Mouse (Mus musculus) regulatory T cell (primary cell): ENCODE measurements around the gene Erich6.

Experiments used
- in situ Hi-C: fragments of 300-600 bp; cut with MboI, MseI; formaldehyde crosslinking; loops from one replicate; pipeline ENCODE4 v1.15.1; 2025; ENCODE audit warnings: high pct_unique_total_duplicates

Erich6 gene

DNA sequence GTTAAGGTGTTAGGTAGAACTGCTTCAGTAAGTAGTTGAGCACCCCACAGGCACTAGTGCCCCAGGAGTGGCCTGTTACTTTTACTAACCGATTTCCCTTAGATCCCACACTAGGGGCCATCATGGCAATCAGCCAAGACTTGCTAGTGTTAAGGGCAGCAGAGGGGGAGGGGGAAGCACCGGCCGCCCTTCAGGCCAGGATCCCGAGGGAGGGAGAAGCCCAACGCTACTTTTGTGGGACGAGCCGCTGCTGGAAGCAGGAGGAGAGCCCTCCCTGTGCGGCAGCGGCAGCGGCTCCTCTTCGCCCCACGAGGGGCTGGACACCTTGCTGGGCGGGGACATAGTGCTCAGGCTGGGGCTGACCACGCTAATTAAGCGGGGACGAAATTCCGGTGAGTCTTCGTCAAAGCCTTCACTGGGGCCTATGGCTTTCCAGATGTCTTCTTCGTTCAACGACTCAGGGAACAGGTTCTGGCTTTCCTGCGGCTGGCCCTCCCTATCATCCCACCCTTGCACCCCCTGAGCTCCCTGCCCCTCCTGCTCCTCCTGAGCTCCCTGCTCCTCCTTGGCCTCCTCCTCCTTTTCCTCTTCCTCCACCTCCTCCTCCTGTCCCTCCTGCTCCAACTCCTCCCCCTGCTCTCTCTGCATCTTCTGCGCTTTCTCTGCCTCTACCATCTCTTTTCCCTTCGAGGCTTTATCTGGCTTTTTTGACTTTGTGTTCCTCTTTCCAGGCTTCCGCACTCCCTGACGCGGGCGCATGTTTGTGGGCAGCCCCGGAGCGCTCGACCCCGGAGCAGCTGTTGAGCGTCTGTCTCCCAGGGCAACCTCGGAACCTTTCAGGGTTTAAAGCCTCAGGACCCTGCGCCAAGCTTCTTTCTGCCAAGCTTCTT, at the start of gene Erich6:
TSS of gene Erich6 (minus strand) at position 802 of the 890 bp plus-strand sequence.
- in situ Hi-C loops = no loop called here

DNA sequence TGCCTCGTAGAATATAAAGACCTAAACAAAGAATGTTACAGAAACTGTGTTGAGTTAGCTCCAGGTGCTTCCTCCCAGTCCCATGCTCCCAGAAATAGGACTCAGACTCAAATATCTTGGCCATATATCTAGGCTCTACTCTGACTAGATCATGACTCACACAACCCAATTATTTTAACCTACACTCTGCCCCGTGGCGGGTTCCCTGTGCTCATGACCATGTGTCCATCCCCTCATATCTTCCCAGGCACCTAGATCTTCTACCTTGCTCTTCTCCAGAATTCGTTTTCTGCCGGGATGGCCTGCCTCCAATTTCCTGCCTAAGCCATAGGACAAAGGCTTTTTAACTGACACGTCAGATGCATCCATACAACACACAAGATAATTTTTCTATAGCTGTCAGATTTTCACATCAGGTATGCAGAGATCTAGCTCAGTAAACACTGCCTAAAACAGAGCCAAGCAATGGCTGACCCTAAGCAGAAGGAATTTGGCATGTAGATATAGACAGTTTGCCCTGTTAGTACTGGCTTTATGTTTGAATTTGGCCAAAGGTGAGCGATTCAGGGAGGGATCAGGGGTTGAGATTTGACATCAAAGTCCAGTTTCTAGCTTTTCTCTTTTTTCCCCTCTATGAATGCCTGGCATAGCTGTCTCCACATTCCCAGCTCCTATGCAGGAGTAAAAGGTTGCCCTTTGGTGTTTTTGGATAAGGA, 49.4 kb upstream of the Erich6 start:
- in situ Hi-C loops = loop anchor here (10.0 kb wide), 2 partner anchors 102 to 588 kb away; no protein-coding TSS in a partner anchor

DNA sequence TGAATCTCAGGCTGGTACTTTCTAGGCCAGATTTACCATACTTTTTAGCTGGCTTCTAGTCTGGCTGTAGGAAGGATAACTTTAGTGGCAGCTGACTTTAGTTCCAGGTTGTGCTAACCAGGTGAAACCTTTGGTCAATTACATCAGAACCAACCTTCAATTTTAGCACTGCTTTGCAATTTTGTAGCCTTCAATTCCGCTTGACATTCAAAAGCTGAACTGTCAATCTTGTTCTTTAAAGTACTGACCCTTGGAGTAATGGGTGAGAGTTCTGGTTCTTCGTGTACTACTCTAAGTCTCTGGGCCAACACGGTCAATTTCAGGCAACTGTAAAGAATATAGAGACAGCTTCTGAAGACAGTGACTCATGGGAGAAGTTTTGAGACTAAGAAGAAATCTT, 48.4 kb upstream of the Erich6 start:
- in situ Hi-C loops = loop anchor here (10.0 kb wide), 2 partner anchors 101 to 589 kb away; no protein-coding TSS in a partner anchor

DNA sequence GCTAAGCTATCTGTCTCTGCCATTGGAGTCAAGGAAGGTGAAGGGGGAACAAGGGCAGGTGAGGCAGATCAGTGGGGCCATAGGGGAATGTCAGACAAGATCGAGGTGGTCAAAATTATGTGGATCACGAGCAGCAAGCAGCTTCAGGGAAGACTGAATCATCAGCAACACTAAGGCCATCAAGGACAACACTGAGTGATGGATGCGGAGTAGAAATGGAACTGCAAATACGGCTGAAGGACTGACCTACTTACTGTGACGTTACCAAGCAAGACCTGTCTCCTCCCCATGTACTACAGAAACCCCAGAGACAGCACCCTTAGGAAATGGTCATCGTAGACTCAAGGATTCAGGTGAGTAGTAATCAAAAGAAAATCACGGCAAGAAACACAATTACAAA, 46.3 kb upstream of the Erich6 start:
- in situ Hi-C loops = loop anchor here (10.0 kb wide), 2 partner anchors 99 to 591 kb away; no protein-coding TSS in a partner anchor

DNA sequence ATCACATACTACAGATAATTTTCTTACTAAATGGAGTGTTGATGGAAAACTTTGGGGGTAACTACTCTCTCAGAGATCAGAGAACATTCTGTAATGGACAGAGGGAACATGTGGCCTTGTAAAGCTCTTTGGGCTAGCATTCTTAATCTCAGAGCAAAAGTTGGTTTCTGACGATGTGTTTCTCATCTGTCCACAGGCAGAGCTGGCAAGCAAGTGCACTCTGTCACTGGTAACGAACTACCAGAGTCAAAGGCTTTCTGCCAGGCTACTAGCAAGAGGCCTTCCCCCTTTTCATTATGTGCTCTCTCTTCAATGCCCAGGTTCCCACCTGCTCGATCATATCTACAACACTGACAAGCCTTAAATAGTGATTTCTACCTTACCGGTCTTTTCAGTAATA, 45.3 kb upstream of the Erich6 start:
- in situ Hi-C loops = loop anchor here (10.0 kb wide), 2 partner anchors 98 to 592 kb away; no protein-coding TSS in a partner anchor

DNA sequence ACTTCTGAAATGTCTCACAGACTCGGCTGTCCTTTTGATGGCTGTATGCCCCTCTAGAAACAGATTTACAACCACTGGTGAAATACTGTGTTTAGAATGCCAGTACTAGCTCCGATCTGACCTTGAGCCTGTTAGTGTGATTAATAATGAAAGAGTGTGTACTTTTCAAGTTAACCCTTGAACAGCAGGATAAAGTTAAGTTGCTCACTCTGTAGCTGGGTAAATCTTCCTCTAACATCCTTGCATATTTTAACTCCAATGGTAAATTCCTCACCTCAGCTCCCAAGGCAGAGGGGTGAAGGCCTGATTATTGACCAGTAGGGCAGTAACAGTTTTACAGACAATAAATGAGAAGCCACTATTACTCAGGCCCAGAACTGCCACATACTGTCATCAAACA, 44.8 kb upstream of the Erich6 start:
- in situ Hi-C loops = loop anchor here (10.0 kb wide), 2 partner anchors 97 to 593 kb away; no protein-coding TSS in a partner anchor

DNA sequence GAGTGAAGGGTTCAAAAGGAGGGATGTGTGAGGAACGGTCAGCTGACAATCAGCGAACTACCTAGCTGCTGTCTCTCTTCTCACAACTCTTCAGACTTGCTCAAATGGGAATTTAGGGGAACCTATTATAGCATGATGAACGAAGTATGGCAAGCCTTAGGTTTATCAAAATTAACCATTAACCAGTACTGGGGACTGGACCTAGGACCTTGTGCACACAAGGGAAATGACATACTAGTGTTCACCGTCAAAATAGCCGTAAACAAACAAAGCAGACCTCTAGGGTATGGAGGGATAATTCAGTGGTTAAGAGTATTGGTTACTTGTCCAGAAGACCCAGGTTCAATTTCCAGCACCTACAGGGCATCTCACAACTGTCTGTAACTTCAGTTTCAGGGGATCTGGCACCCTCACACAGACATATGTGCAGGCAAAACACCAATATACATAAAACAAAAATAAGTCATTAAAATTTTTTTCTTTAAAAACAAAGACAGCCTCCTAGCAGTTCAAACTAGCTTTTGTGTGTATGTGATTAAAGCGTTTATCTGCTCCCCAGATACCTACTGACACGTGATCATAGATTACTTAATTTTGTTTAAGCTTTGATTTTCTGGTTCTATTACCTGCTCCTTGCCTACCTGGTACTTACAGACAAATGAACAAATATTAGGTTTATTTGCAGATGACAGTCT, 44.1 kb upstream of the Erich6 start:
- in situ Hi-C loops = loop anchor here (10.0 kb wide), 2 partner anchors 96 to 594 kb away; no protein-coding TSS in a partner anchor

DNA sequence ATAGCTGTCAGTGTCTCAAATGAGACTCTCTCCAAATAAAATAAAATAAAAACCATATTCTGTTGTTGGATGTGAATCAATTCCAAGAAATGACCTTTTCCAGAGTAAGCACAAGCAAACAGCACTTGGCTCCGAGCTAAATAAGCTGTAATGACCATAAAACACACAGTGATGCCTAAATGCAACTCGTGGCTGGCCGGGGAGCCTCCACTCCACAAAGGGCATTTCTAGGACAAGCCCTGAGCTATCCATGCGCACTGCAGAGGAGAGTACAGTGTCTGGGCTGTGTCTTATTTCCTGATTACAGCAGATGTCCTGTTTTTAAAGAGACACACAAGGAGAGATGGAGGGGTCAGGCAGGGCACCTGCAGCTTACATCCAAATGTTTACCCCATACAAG, 43.0 kb upstream of the Erich6 start:
- in situ Hi-C loops = loop anchor here (10.0 kb wide), 2 partner anchors 95 to 595 kb away; no protein-coding TSS in a partner anchor

DNA sequence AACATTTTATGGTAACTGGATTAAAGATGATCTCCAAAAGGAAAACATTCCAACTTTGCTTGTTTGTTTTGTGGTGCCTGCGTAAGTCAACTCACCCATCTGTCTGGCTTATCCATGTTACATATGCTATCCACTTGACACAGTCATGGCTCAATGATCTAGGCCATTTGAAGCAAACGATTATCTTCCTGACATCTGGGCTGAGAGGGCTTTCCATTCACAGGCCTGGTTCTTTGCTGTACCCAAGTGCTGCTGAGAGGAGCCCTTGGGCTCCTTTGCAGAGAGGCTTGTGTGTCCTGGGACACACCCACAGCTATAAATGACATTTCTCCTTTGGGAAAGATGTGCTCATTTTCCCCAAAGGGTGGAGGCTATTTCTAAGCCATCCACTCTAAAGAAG, 41.9 kb upstream of the Erich6 start:
- in situ Hi-C loops = no loop called here

DNA sequence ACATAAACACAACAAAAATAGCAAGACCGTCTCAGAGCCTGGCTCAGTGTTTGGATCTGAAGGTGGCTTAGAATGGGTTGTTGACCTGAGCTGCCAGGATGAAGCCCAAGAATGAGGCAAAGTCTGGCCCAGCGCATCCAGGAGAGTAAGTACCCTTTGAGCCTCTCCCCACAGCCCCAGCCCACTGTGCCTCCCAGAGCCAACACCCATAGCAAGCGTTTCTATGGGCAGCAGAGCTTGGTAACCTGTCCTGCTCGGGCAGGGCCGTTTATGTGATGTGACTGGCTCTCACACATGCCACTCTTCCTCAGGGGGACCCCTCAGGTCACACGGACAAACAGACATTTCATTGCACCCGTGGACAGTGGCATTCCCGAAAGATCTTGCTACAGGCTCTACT, 41.4 kb upstream of the Erich6 start:
- in situ Hi-C loops = no loop called here

DNA sequence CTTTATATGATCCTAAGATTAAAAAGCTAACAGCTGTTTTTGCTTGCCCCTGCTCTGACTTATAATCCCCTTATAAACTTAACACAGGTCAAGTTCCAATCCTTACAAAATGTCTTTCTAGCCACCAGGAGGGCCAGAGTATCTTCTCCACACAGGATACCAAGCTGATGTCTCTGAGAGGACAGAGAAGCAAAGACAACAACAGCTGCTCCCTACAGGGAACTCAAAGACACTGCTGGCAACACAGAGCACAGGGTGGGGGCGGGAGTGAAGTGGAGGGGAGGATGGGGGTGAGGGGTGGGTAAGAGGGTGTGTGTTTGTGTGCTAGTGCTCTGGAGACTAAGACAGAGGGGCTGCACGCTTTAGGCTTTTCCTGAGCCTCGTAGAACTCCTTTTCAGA, 40.6 kb upstream of the Erich6 start:
- in situ Hi-C loops = no loop called here

DNA sequence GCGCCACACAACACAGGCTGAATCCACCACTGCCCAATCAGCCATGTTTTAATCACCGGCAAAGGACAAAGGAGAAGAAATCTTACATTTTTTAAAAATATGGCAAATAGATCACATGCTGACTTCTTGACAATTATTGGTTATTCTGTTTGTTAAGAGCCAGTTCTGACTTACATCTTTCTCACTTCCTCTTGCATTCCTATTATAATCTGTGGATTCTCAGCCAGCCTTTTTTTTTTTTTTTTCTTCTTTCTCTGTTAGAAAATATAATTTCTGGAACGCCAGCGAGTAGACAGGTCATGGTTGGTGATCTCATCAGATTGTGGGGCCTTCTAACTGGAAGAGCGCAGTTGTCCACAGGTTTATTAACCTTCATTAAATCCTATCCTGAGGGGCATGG, 36.3 kb upstream of the Erich6 start:
- in situ Hi-C loops = no loop called here

DNA sequence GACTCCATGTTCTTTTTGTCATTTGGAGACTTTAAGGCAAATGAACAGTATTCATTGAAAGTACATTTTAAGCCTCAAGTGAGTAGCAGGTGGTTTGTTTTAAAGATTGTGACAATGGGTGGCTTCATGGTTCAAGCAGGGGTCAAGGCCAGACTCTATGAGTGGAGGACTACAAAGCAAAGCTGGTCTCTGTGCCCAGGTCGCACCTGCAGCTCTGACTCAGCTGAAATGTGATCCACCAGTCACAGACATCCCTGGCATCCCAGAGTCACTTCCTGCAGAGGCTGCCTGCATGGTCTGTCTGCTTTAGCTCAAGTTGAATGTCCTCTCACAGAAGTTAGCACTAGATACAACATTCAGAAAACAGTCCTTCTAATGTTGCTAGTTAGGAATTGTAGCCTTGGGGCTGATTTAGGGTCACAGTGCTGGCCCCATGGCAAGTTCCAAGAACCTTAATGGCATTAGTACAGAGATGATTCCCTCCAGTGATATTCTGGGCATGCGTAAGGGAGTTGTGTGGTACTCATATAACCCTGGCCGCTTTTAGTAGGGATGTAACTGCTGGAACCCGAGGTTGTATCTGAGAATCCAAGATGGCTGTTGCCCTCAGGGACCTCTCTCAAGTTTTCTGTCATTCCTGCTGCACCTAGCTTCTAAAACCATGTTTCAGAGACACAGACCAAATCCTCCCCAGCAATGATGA, 35.6 kb upstream of the Erich6 start:
- in situ Hi-C loops = no loop called here

DNA sequence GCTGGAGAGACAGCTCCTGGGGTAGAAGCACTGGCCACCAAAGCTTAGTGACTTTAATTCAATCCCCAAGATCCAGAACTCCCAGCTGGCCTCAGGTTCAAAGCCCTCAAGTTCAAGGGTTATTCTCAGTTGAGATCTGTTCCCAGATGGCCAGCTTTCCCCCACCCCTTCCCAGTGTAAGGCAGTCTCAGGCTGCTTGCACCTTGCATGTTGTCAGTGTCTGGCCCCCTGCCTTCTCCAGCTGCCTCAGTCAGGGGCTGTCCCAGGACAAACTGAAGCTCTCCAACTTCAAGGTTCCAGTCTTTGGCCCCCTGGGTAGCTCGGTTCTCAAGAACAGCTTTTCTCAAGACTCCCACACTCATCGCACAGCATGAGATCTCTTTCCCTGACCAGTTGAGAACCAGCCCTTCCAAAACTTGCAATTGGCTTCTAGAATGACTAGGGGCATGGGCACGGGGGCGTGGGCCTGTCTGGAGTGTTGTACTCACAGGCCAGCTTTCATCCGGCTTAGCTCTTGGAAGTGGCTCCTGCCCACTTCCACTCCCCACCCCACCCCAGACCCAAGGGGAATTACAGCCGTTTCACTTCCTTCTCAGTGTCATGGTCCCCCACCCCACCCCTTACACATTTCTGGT, 34.7 kb upstream of the Erich6 start:
- in situ Hi-C loops = no loop called here

DNA sequence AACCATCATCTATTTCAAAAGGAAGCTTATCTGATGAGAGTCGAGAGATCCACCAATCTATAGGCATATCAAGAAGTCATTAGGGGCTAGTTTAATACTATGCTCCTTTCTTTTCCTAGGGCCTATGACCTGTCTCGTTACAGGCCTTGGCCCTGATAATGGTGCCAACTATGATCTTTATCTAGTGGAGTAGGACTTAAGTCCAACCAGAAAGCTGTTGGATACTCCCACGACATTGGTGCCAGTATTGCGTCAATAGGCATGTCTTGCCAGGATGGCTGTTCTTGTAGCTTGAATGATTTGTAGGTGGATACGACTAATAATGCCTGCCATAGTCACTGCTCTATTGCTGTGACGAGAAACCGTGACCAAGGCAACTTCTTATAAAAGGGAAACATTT, 27.0 kb upstream of the Erich6 start:
- in situ Hi-C loops = no loop called here

DNA sequence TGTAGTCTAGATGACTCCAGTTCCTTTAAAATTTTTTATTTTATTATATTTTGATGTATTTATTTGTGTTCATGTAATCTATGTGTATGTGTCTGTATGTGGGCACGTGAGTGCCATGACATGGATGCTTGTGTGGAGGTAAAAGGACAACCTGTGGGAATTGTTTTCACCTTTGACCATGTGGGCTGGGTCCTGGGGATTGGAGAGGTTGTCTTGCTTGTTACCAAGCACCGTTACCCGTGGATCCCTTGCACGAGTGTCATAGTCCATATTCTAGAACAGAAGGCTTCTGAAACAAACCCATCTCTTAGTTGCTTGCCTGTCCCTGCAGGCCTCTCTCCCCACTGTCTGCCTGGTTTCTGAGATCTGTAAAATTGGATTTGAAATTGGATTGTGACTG, 23.6 kb upstream of the Erich6 start:
- in situ Hi-C loops = no loop called here

DNA sequence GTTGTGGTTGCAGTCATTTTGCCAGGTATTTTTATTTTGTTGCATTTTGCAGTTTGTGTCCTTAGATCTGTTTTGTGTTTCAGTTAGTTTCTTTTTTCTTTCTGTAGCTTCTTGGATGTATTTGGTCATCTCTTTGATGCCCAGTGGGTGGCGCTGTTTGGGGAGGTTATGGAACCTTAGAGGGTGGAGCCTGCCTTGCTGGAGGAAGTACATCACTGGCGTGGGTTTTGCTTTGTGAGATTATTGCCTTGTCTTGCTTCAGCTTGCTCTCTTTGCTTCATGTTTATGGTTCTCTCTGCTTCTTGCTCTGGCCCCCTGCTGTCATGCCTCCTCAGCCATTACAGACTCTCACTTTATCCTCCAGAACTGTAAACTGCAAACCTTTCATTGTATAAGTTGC, 20.3 kb upstream of the Erich6 start:
- in situ Hi-C loops = loop anchor here (5.0 kb wide), 1 partner anchor 125 kb away; no protein-coding TSS in a partner anchor

DNA sequence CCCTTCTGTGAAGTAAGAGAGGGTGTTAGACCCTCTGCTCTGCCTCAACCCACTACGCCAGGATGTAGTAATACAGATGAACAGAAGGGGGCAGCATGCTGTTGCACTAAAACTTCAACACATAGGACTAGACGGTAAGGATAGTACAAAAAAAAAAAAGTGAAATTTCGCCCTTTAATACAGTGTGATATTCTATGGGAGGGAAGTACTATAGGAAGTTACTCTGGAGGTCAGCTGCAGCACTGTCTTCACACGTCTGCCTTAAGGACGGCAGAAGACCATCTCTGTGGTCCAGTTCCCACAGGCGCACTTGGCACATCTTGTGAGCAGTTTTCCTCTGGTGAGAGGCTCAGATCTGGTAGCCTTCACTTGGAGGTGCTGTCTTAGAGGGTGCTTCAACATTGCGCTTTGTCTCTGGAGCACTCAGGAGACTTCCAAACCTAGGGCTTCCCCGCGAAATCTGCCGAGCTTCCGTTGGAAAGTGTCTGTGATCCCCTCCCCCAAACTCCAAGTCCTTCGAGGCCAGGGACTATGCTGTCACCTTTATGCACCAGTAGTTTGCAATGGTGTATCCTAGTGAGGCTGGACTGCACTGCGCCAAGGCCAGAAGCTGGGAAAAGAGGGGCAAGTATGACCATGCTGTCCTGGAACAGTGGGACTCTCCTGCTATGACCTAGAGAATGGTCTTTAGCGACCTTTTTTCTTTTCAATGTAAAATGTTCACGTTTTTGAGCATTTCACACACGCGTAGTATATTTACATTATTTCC, 18.5 kb upstream of the Erich6 start:
- in situ Hi-C loops = loop anchor here (5.0 kb wide), 1 partner anchor 127 kb away; no protein-coding TSS in a partner anchor

DNA sequence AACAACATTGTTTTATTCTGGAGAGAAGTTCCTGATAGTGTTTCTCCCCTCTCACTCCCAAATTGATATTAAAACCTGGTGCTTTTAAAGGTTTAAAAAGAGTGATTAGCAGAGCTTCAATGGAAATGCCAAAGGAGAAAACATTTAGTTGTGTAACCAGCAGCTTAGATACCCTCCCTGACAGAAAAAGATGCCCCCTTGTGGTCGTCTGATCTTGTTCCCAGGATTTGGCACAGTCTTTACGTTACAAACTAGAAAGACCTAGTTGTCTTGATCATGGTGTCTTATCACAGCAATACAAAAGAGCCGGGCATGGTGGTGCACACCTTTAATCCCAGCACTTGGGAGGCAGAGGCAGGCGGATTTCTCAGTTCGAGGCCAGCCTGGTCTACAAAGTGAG, 16.9 kb upstream of the Erich6 start:
- in situ Hi-C loops = loop anchor here (5.0 kb wide), 1 partner anchor 68 kb away; no protein-coding TSS in a partner anchor

DNA sequence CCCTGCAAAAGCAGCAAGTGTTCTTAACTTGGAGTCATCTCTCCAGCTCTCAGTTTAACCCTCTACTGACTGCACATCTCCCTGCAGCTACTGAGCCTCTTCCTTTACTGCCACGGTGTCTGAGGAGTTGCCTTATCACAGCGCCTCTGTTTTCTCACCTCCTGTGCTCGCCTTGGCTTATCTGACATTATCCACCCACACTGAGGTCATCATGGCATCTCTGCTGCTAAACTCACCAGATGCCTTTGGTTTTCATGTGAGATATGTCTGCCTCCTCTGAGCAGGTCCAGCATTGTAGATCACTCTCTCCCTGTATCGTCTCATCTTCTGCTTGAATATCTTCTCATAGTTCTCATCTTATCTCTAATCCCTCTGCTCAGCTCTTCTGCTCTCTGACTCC, 13.3 kb upstream of the Erich6 start:
- in situ Hi-C loops = loop anchor here (5.0 kb wide), 1 partner anchor 72 kb away; no protein-coding TSS in a partner anchor
